Mouse (Mus musculus) midbrain, embryonic 10.5 days (tissue): ENCODE data around the gene Alpi. TPM values are rescaled to one million over a fixed set of nuclear protein-coding genes. Genes with fewer than 3 reads are reported as not detected.

Source experiments
- DNase-seq: peaks from one replicate; pipeline ENCODE4 v3.0.0-alpha.2; 2017; ENCODE audit warnings: low spot score
- H3K27ac ChIP-seq: fragments of 300-500 bp; sonication (generic); replicated peaks from 2 replicates; pipeline ENCODE4 v1.5.1; 2016; ENCODE audit warnings: mild to moderate bottlenecking
- H3K27me3 ChIP-seq: fragments of 300-500 bp; sonication (generic); 2 replicates; pipeline ENCODE4 v1.6.1; 2016; ENCODE audit warnings: low read depth, mild to moderate bottlenecking; ENCODE audit not compliant: poor library complexity, severe bottlenecking
- H3K36me3 ChIP-seq: fragments of 300-500 bp; sonication (generic); 2 replicates; pipeline ENCODE4 v1.6.1; 2016; ENCODE audit warnings: mild to moderate bottlenecking, moderate library complexity
- H3K4me1 ChIP-seq: fragments of 300-500 bp; sonication (generic); 2 replicates; pipeline ENCODE4 v1.6.1; 2016
- H3K4me3 ChIP-seq: fragments of 300-500 bp; sonication (generic); 2 replicates; pipeline ENCODE4 v1.5.1; 2016; ENCODE audit warnings: mild to moderate bottlenecking, moderate library complexity
- H3K9me3 ChIP-seq: fragments of 300-500 bp; sonication (generic); replicated peaks from 2 replicates; pipeline ENCODE4 v1.6.1; 2016; ENCODE audit warnings: mild to moderate bottlenecking
- WGBS: fragments of 180-500 bp; shearing (Covaris S2); methylation state at CpG from one replicate; pipeline ENCODE4 v1.1.7; 2016; 5-methylcytosine and 5-hydroxymethylcytosine counted together
- polyA plus RNA-seq: library from polyadenylated mRNA; unstranded; fragments of >200 nt; fragmentation: Nextera tagmentation; extraction: Ambion mirVana; gene quantifications from 2 replicates; pipeline ENCODE4 v1.2.1, GENCODE M21; 2016

Alpi gene
- polyA plus RNA-seq, 1 experiment from 2014 or later: not detected

GRCm38 (mm10) chr1:87050700-87051099 lies 50.7 kb downstream of the Alpi start:
- Histone ChIP-seq H3K36me3 (peaks cover 18% of the 10 kb centered on the region), H3K9me3 (no peaks in the 10 kb centered on the region)
- 67% methylated on average over 1 of the region's 1 CpGs for WGBS

GRCm38 (mm10) chr1:87050072-87050471 lies 51.3 kb downstream of the Alpi start:
- 63% methylated on average over 3 of the region's 3 CpGs for WGBS
- Histone ChIP-seq H3K9me3 (no peaks in the 10 kb centered on the region), H3K27me3 (no peaks in the 10 kb centered on the region), H3K27ac (no peak overlapping the region), H3K36me3 (peaks cover 24% of the 10 kb centered on the region), H3K4me1 (no peaks in the 10 kb centered on the region), H3K4me3 (no peak overlapping the region)
- DNase-seq: no peak

More at GRCm38 (mm10) chr1:87050700-87051099, 50.7 kb downstream of the Alpi start:
- no peak overlapping the region for H3K4me3 ChIP-seq
- H3K27me3 ChIP-seq: no peaks in the 10 kb centered on the region
- H3K4me1 ChIP-seq: no peaks in the 10 kb centered on the region
- H3K27ac ChIP-seq: no peak overlapping the region
- no peak for DNase-seq

Other genes with a start within 250 kb of the Alpi start
- not detected in 2 replicates for gene Alppl2, start 11.7 kb downstream of the Alpi start, polyA plus RNA-seq
- not detected in 2 replicates for gene Akp3, start 23.4 kb upstream of the Alpi start, polyA plus RNA-seq
- gene Ecel1, start 54.9 kb upstream of the Alpi start, polyA plus RNA-seq: 3.7 and 5.0 TPM in 2 replicates
- 0.05 TPM in 1 of 2 replicates, not detected in the other for gene Prss56, start 81.7 kb upstream of the Alpi start, polyA plus RNA-seq
- not detected in 2 replicates for gene Chrnd, start 89.0 kb upstream of the Alpi start, polyA plus RNA-seq
- 0.12 TPM in 1 of 2 replicates, not detected in the other for gene Chrng, start 103.1 kb upstream of the Alpi start, polyA plus RNA-seq
- gene Eif4e2, start 112.3 kb upstream of the Alpi start, polyA plus RNA-seq: 172 and 173 TPM in 2 replicates
- gene Efhd1, start 162.8 kb upstream of the Alpi start, polyA plus RNA-seq: 0.64 and 0.71 TPM in 2 replicates
- 49.1 and 52.4 TPM in 2 replicates for gene Gigyf2, start 225.4 kb upstream of the Alpi start, polyA plus RNA-seq